In the genomic region with DNA sequence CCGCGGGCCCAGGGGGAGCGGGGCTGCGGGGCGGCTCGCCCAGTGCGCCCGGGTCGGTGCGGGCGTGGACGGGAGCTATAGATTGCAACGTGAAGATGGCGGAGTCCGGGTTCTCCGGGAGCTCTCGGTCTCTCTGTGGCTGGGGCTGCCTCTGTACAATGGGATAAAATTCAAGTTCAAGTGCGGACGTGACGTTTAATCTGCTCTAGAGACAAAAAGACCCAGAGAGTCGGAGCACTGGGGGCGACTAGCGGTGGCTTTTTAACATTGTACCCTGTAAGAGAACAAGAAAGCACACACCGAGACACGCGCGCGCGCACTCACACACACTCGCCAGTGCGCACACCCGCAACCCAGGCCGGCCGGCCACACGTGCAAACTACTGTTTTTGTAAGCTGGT, we compare ENCODE assay signal across 7 mouse cellular contexts. TPM values are rescaled to one million over a fixed set of nuclear protein-coding genes. Genes with fewer than 3 reads are reported as not detected.
DNase-seq lines count a peak whose midpoint lies in the region; ATAC-seq and TF ChIP-seq lines count a peak whose summit lies in the region.

No protein-coding gene starts in this region.

- no peak overlapping the region for H3K27ac ChIP-seq in brown adipose tissue, adult 24 weeks (replicated peaks; ENCODE audit: low read depth, low read length)
- no peak overlapping the region for H3K27ac ChIP-seq in kidney, adult 2 months (ENCODE audit: insufficient read depth, low read depth, low read length)
- peak overlapping the region; percentile 96 for H3K27ac ChIP-seq in limb, embryonic 11.5 days (replicated peaks; ENCODE audit: low read depth, low read length)
- H3K27ac ChIP-seq in midbrain, embryonic 14.5 days (replicated peaks; ENCODE audit: low read depth, low read length): peak overlapping the region; percentile 98
- H3K27ac ChIP-seq in stomach, embryonic 16.5 days (ENCODE audit: low read length): peak overlapping the region; percentile 94

- H3K4me3 ChIP-seq in brown adipose tissue, adult 24 weeks (ENCODE audit: insufficient read depth, low read depth, low read length): peak overlapping the region; percentile 14; the same call in 1 of the 2 replicates
- peak overlapping the region; percentile 21; the same call in 1 of the 2 replicates for H3K4me3 ChIP-seq in kidney, adult 2 months (ENCODE audit: insufficient read depth, low read depth, low read length)
- H3K4me3 ChIP-seq in limb, embryonic 11.5 days (ENCODE audit: low read depth, low read length): peak overlapping the region; percentile 89
- peak overlapping the region; percentile 89 for H3K4me3 ChIP-seq in midbrain, embryonic 14.5 days (replicated peaks; ENCODE audit: low read depth, low read length)
- peak overlapping the region; percentile 75 for H3K4me3 ChIP-seq in stomach, embryonic 16.5 days (replicated peaks; ENCODE audit: low read length)

- no peaks in the 10 kb centered on the region for H3K4me1 ChIP-seq in brown adipose tissue, adult 24 weeks (ENCODE audit: control insufficient read depth, insufficient read depth, insufficient read length, low read length)
- no peaks in the 10 kb centered on the region for H3K4me1 ChIP-seq in kidney, adult 2 months (ENCODE audit: control insufficient read depth, insufficient read depth, low read length)
- H3K4me1 ChIP-seq in limb, embryonic 11.5 days (ENCODE audit: control insufficient read depth, insufficient read depth, low read length): peaks cover 18% of the 10 kb centered on the region; the same call in 1 of the 2 replicates
- H3K4me1 ChIP-seq in midbrain, embryonic 14.5 days (ENCODE audit: control insufficient read depth, insufficient read depth, low read length): peaks cover 25% of the 10 kb centered on the region
- H3K4me1 ChIP-seq in stomach, embryonic 16.5 days (ENCODE audit: control insufficient read depth, insufficient read depth, low read length): peaks cover 10% of the 10 kb centered on the region; the same call in 1 of the 2 replicates

- H3K36me3 ChIP-seq in kidney, adult 2 months (ENCODE audit: control insufficient read depth, insufficient read depth, low read length): no peaks in the 10 kb centered on the region
- H3K36me3 ChIP-seq in limb, embryonic 11.5 days (ENCODE audit: control insufficient read depth, insufficient read depth, low read length): no peaks in the 10 kb centered on the region
- no peaks in the 10 kb centered on the region for H3K36me3 ChIP-seq in midbrain, embryonic 14.5 days (ENCODE audit: control insufficient read depth, insufficient read depth, low read length)
- no peaks in the 10 kb centered on the region for H3K36me3 ChIP-seq in stomach, embryonic 16.5 days (ENCODE audit: control insufficient read depth, insufficient read depth, low read length)

- H3K4me2 ChIP-seq in limb, embryonic 11.5 days (ENCODE audit: low read depth, severe bottlenecking): peak overlapping the region; percentile 78
- H3K4me2 ChIP-seq in midbrain, embryonic 14.5 days (ENCODE audit: low read length): peak overlapping the region; percentile 91
- peak overlapping the region; percentile 93 for H3K4me2 ChIP-seq in stomach, embryonic 16.5 days (ENCODE audit: low read depth, low read length)

- TF ChIP-seq POLR2A in kidney, adult 2 months (IDR thresholded peaks at IDR 0.05; ENCODE audit: low read depth, low read length): no peak

- H3K9me3 ChIP-seq in limb, embryonic 11.5 days (ENCODE audit: control insufficient read depth, low read length): no peaks in the 10 kb centered on the region
- no peaks in the 10 kb centered on the region for H3K9me3 ChIP-seq in midbrain, embryonic 14.5 days (ENCODE audit: control insufficient read depth, low read length)
- H3K9me3 ChIP-seq in stomach, embryonic 16.5 days (replicated peaks; ENCODE audit: control insufficient read depth, low read length): no peaks in the 10 kb centered on the region

- peak; percentile 93 for DNase-seq in T-cell, adult 2 months (ENCODE audit: low spot score)
- DNase-seq in frontal cortex, postnatal 36 days (ENCODE audit: low spot score in 2 of 2): peak; percentile 76 to 84
- DNase-seq in kidney, adult 2 months: peak; percentile 59
- peak; percentile 94 for DNase-seq in limb, embryonic 11.5 days (ENCODE audit: low spot score)
- DNase-seq in midbrain, embryonic 14.5 days: peak; percentile 96

- H3K9ac ChIP-seq in limb, embryonic 11.5 days (ENCODE audit: low read length): peak overlapping the region; percentile 95
- peak overlapping the region; percentile 94 for H3K9ac ChIP-seq in midbrain, embryonic 14.5 days (replicated peaks; ENCODE audit: low read length)
- peak overlapping the region; percentile 88 for H3K9ac ChIP-seq in stomach, embryonic 16.5 days (ENCODE audit: low read length)

- peaks cover 7% of the 10 kb centered on the region for H3K27me3 ChIP-seq in kidney, adult 2 months (replicated peaks; ENCODE audit: control insufficient read depth, insufficient read depth, low read length)
- no peaks in the 10 kb centered on the region for H3K27me3 ChIP-seq in limb, embryonic 11.5 days (ENCODE audit: control insufficient read depth, insufficient read depth, low read length)
- H3K27me3 ChIP-seq in midbrain, embryonic 14.5 days (ENCODE audit: control insufficient read depth, insufficient read depth, low read length): peaks cover 12% of the 10 kb centered on the region; the same call in 1 of the 2 replicates
- peaks cover 12% of the 10 kb centered on the region for H3K27me3 ChIP-seq in stomach, embryonic 16.5 days (ENCODE audit: control insufficient read depth, insufficient read depth, low read length)

- peak; percentile 69 for ATAC-seq in limb, embryonic 11.5 days (ENCODE audit: insufficient number of reproducible peaks, low FRiP score, low TSS enrichment, low read depth)
- peak; percentile 77 for ATAC-seq in midbrain, embryonic 14.5 days (ENCODE audit: low FRiP score, low TSS enrichment)
- ATAC-seq in stomach, embryonic 16.5 days (ENCODE audit: insufficient read depth, low FRiP score): peak; percentile 73

- TF ChIP-seq CTCF in kidney, adult 2 months (conservative IDR thresholded peaks at IDR 0.05; ENCODE audit: insufficient read depth, insufficient read length, low read depth, low read length): no peak; the same call in 1 of the 2 replicates

- WGBS in kidney, adult 2 months: under 1% methylated on average over 35 of the region's 35 CpGs
- WGBS in limb, embryonic 11.5 days: 0% methylated on average over 35 of the region's 35 CpGs
- WGBS in midbrain, embryonic 14.5 days: under 1% methylated on average over 35 of the region's 35 CpGs
- under 1% methylated on average over 35 of the region's 35 CpGs for WGBS in stomach, embryonic 16.5 days

RNA-seq across cellular contexts. Expression of gene Bcl11b, which starts 0.5 kb away (rescaled TPM):
- polyA plus RNA-seq in brown adipose tissue, adult 24 weeks (2012; ENCODE audit: insufficient read depth, insufficient read length, missing spikeins): 0.29 TPM in 1 of 2 replicates, not detected in the other
- polyA plus RNA-seq in kidney, adult 2 months (2012; rRNA removed): 4.9 and 5.4 TPM in 2 replicates
- 8.7 and 12.3 TPM in 2 replicates for polyA plus RNA-seq in limb, embryonic 11.5 days (2014; fragmentation: Nextera tagmentation; extraction: Ambion mirVana)
- 38.4 and 43.3 TPM in 2 replicates for polyA plus RNA-seq in midbrain, embryonic 14.5 days (2014; fragmentation: Nextera tagmentation; extraction: Ambion mirVana)
- polyA plus RNA-seq in stomach, embryonic 16.5 days (2015; fragmentation: Nextera tagmentation; extraction: Ambion mirVana): 2.3 and 2.6 TPM in 2 replicates

Comparison
In these comparisons a context has a peak if more than half of its experiments do, and no peak if none do; other contexts are left out.
1. H3K27ac ChIP-seq: peak in limb, embryonic 11.5 days (single experiment), midbrain, embryonic 14.5 days (single experiment) and stomach, embryonic 16.5 days (single experiment); none in brown adipose tissue, adult 24 weeks (single experiment) and kidney, adult 2 months (single experiment).
2. H3K4me3 ChIP-seq: peak in every context shown above with its lines; median percentile 89 in limb, embryonic 11.5 days; 89 in midbrain, embryonic 14.5 days; 75 in stomach, embryonic 16.5 days; 21 in kidney, adult 2 months; 14 in brown adipose tissue, adult 24 weeks.
3. Peak in every context shown above with its lines, with median percentiles within 50 percentile points of each other: DNase-seq, ATAC-seq, H3K4me2 ChIP-seq and H3K9ac ChIP-seq.